Mouse (Mus musculus) right cerebral cortex, adult 2 months (tissue): ENCODE measurements around the gene Krtap19-3.

Experiments
- DNase-seq, 2 experiments: peaks; one replicate each; pipeline ENCODE4 v3.0.0; 2021 to 2022; ENCODE audit warnings: low spot score in 2 of 2

Krtap19-3 gene

GRCm38 (mm10) chr16:88877938-88878337 lies at the start of gene Krtap19-3:
TSS of gene Krtap19-3 (minus strand) at chr16:88878038.
- no peak for DNase-seq

- DNase-seq = no peak
These were observed 18.5 kb upstream of the Krtap19-3 start, which contains the start of gene Krtap19-5 for GRCm38 (mm10) chr16:88896357-88896756. TSS of gene Krtap19-5 (minus strand) at chr16:88896457.

- no peak for DNase-seq
These were observed 9.0 kb upstream of the Krtap19-3 start for GRCm38 (mm10) chr16:88886870-88887269.

- no peak for DNase-seq
These were observed 7.2 kb upstream of the Krtap19-3 start, which contains the start of gene Krtap19-4 for GRCm38 (mm10) chr16:88884989-88885388. TSS of gene Krtap19-4 (minus strand) at chr16:88885089.

- DNase-seq = no peak
These were observed 3.7 kb downstream of the Krtap19-3 start, which contains the start of gene Krtap19-2 for GRCm38 (mm10) chr16:88874169-88874568. TSS of gene Krtap19-2 (minus strand) at chr16:88874269.

- no peak for DNase-seq
These were observed 8.5 kb downstream of the Krtap19-3 start, which contains the start of gene Krtap19-1 for GRCm38 (mm10) chr16:88869311-88869710. TSS of gene Krtap19-1 (minus strand) at chr16:88869411.

GRCm38 (mm10) chr16:88864887-88865407 lies 12.9 kb downstream of the Krtap19-3 start:
- no peak for DNase-seq

- DNase-seq = no peak
These were observed 26.4 kb downstream of the Krtap19-3 start for GRCm38 (mm10) chr16:88851450-88851849.

- DNase-seq = no peak
These were observed 29.3 kb downstream of the Krtap19-3 start for GRCm38 (mm10) chr16:88848558-88848957.

GRCm38 (mm10) chr16:88847363-88847762 lies 30.5 kb downstream of the Krtap19-3 start:
- no peak for DNase-seq
